Mouse (Mus musculus) neural tube, embryonic 12.5 days (tissue): ENCODE data around the gene Cwc25. TPM values are rescaled to one million over a fixed set of nuclear protein-coding genes. Genes with fewer than 3 reads are reported as not detected.
"Not testable (repeated sequence)": the region's sequence is repeated elsewhere in the genome, so short reads cannot be mapped to it uniquely, and the experiment has no call there.

Experiments used
- ATAC-seq: fragments of 200-750 bp; cut with Nextera tagmentation; 2 replicates; pipeline ENCODE4 v1.8.0; 2017; ENCODE audit warnings: low read depth, mild to moderate bottlenecking, moderate TSS enrichment, moderate library complexity; ENCODE audit not compliant: low FRiP score
- H3K27ac ChIP-seq: fragments of 300-500 bp; sonication (generic); 2 replicates; pipeline ENCODE4 v1.5.1; 2016
- H3K27me3 ChIP-seq: fragments of 300-500 bp; sonication (generic); replicated peaks from 2 replicates; pipeline ENCODE4 v1.6.1; 2016; ENCODE audit warnings: mild to moderate bottlenecking
- H3K36me3 ChIP-seq: fragments of 300-500 bp; sonication (generic); 2 replicates; pipeline ENCODE4 v1.6.1; 2016; ENCODE audit warnings: mild to moderate bottlenecking
- H3K4me1 ChIP-seq: fragments of 300-500 bp; sonication (generic); 2 replicates; pipeline ENCODE4 v1.6.1; 2016
- H3K4me2 ChIP-seq: fragments of 300-500 bp; sonication (generic); replicated peaks from 2 replicates; pipeline ENCODE4 v1.6.1; 2016; ENCODE audit warnings: mild to moderate bottlenecking
- H3K4me3 ChIP-seq: fragments of 300-500 bp; sonication (generic); 2 replicates; pipeline ENCODE4 v1.5.1; 2016
- H3K9ac ChIP-seq: fragments of 300-500 bp; sonication (generic); 2 replicates; pipeline ENCODE4 v1.6.1; 2016; ENCODE audit warnings: mild to moderate bottlenecking
- H3K9me3 ChIP-seq: fragments of 300-500 bp; sonication (generic); 2 replicates; pipeline ENCODE4 v1.6.1; 2016; ENCODE audit warnings: mild to moderate bottlenecking
- WGBS: fragments of 180-500 bp; shearing (Covaris S2); methylation state at CpG from one replicate; pipeline ENCODE4 v1.1.7; 2016; 5-methylcytosine and 5-hydroxymethylcytosine counted together
- polyA plus RNA-seq: library from polyadenylated mRNA; unstranded; fragments of >200 nt; fragmentation: Nextera tagmentation; extraction: Ambion mirVana; gene quantifications from 2 replicates; pipeline ENCODE4 v1.2.1, GENCODE M21; 2016

Gene Cwc25
- polyA plus RNA-seq, 1 experiment from 2014 or later = 23.4 TPM

- Histone ChIP-seq H3K4me3 (no peak overlapping the region), H3K4me1 (no peaks in the 10 kb centered on the region), H3K4me2 (no peak overlapping the region), H3K9ac (no peak overlapping the region), H3K27me3 (no peaks in the 10 kb centered on the region), H3K27ac (no peak overlapping the region), H3K36me3 (peaks cover 75% of the 10 kb centered on the region), H3K9me3 (no peaks in the 10 kb centered on the region)
- no peak for ATAC-seq
- 94% methylated on average over 3 of the region's 3 CpGs for WGBS
These were observed 52.0 kb downstream of the Cwc25 start for GRCm38 (mm10) chr11:97714356-97714755.

GRCm38 (mm10) chr11:97713896-97714295 is 52.5 kb downstream of the Cwc25 start:
- no peak overlapping the region for H3K4me3 ChIP-seq
- no peaks in the 10 kb centered on the region for H3K9me3 ChIP-seq
- peaks cover 75% of the 10 kb centered on the region for H3K36me3 ChIP-seq
- H3K4me2 ChIP-seq = no peak overlapping the region
- no peak overlapping the region for H3K27ac ChIP-seq
- 91% methylated on average over 8 of the region's 8 CpGs for WGBS
- H3K9ac ChIP-seq = no peak overlapping the region
- H3K27me3 ChIP-seq = no peaks in the 10 kb centered on the region
- no peaks in the 10 kb centered on the region for H3K4me1 ChIP-seq
- ATAC-seq = no peak

- WGBS = 94% methylated on average over 15 of the region's 15 CpGs
- no peak for ATAC-seq
- H3K4me1 ChIP-seq = no peaks in the 10 kb centered on the region
- no peak overlapping the region for H3K4me2 ChIP-seq
- H3K27me3 ChIP-seq = no peaks in the 10 kb centered on the region
- no peak overlapping the region for H3K27ac ChIP-seq
- H3K36me3 ChIP-seq = peaks cover 72% of the 10 kb centered on the region
- no peaks in the 10 kb centered on the region for H3K9me3 ChIP-seq
- H3K9ac ChIP-seq = no peak overlapping the region
- no peak overlapping the region for H3K4me3 ChIP-seq
These were observed 54.1 kb downstream of the Cwc25 start for GRCm38 (mm10) chr11:97712286-97712685.

- H3K4me1 ChIP-seq = no peaks in the 10 kb centered on the region
- H3K4me2 ChIP-seq = no peak overlapping the region
- WGBS = 89% methylated on average over 13 of the region's 13 CpGs
- no peaks in the 10 kb centered on the region for H3K9me3 ChIP-seq
- no peaks in the 10 kb centered on the region for H3K27me3 ChIP-seq
- peaks cover 75% of the 10 kb centered on the region for H3K36me3 ChIP-seq
- H3K27ac ChIP-seq = no peak overlapping the region
- no peak for ATAC-seq
- no peak overlapping the region for H3K9ac ChIP-seq
- H3K4me3 ChIP-seq = no peak overlapping the region
These were observed 55.0 kb downstream of the Cwc25 start for GRCm38 (mm10) chr11:97711200-97711900.

GRCm38 (mm10) chr11:97710067-97710466 is 56.3 kb downstream of the Cwc25 start:
- WGBS = 79% methylated on average over 2 of the region's 2 CpGs
- not testable (repeated sequence) for H3K4me3 ChIP-seq, H3K27me3 ChIP-seq, H3K4me1 ChIP-seq, H3K9me3 ChIP-seq, H3K9ac ChIP-seq, H3K27ac ChIP-seq, ATAC-seq, H3K4me2 ChIP-seq
- peaks cover 78% of the 10 kb centered on the region for H3K36me3 ChIP-seq

GRCm38 (mm10) chr11:97703039-97703826 is 63.1 kb downstream of the Cwc25 start, which contains the start of gene Psmb3:
TSS of gene Psmb3 (plus strand) at chr11:97703399.
- H3K27me3 ChIP-seq = no peaks in the 10 kb centered on the region
- H3K9ac ChIP-seq = peak within 1 kb of the TSS; percentile 80
- H3K36me3 ChIP-seq = peaks cover 25% of the 10 kb centered on the region
- peak within 1 kb of the TSS; percentile 83 for H3K4me3 ChIP-seq
- peaks cover 29% of the 10 kb centered on the region for H3K4me1 ChIP-seq
- peak; percentile 74 for ATAC-seq
- WGBS = under 1% methylated on average over 35 of the region's 35 CpGs
- peak within 1 kb of the TSS; percentile 81 for H3K4me2 ChIP-seq
- H3K9me3 ChIP-seq = no peaks in the 10 kb centered on the region
- no peak within 1 kb of the TSS for H3K27ac ChIP-seq

GRCm38 (mm10) chr11:97702393-97702745 is 64.0 kb downstream of the Cwc25 start:
- H3K4me3 ChIP-seq = peak overlapping the region; percentile 83
- H3K27me3 ChIP-seq = no peaks in the 10 kb centered on the region
- WGBS = under 1% methylated on average over 24 of the region's 24 CpGs
- peak overlapping the region; percentile 81 for H3K4me2 ChIP-seq
- H3K36me3 ChIP-seq = peaks cover 19% of the 10 kb centered on the region
- no peak overlapping the region for H3K27ac ChIP-seq
- H3K9ac ChIP-seq = peak overlapping the region; percentile 53
- H3K9me3 ChIP-seq = no peaks in the 10 kb centered on the region
- 0 out of 2 replicates have a peak, but pooled peaks have one; percentile 3 for ATAC-seq
- peaks cover 37% of the 10 kb centered on the region for H3K4me1 ChIP-seq

GRCm38 (mm10) chr11:97701581-97702392 is 64.6 kb downstream of the Cwc25 start:
- peaks cover 43% of the 10 kb centered on the region for H3K4me1 ChIP-seq

GRCm38 (mm10) chr11:97700746-97701580 is 65.4 kb downstream of the Cwc25 start:
- H3K9ac ChIP-seq = peak overlapping the region; percentile 95
- H3K36me3 ChIP-seq = peaks cover 5% of the 10 kb centered on the region
- H3K4me1 ChIP-seq = peaks cover 51% of the 10 kb centered on the region
- peak overlapping the region; percentile 95 for H3K27ac ChIP-seq
- WGBS = 15% methylated on average over 30 of the region's 30 CpGs
- no peaks in the 10 kb centered on the region for H3K9me3 ChIP-seq
- ATAC-seq = no peak
- H3K27me3 ChIP-seq = no peaks in the 10 kb centered on the region
- peak overlapping the region; percentile 88 for H3K4me3 ChIP-seq
- peak overlapping the region; percentile 81 for H3K4me2 ChIP-seq

More at GRCm38 (mm10) chr11:97701581-97702392, 64.6 kb downstream of the Cwc25 start:
- H3K27ac ChIP-seq = no peak overlapping the region
- peak overlapping the region; percentile 88; the same call in 1 of the 2 replicates for H3K4me3 ChIP-seq
- H3K4me2 ChIP-seq = peak overlapping the region; percentile 81
- H3K9me3 ChIP-seq = no peaks in the 10 kb centered on the region
- ATAC-seq = no peak
- H3K9ac ChIP-seq = peak overlapping the region; percentile 95; the same call in 1 of the 2 replicates
- peaks cover 13% of the 10 kb centered on the region for H3K36me3 ChIP-seq
- no peaks in the 10 kb centered on the region for H3K27me3 ChIP-seq
- WGBS = 52% methylated on average over 15 of the region's 15 CpGs

GRCm38 (mm10) chr11:97700003-97700745 is 66.2 kb downstream of the Cwc25 start, which contains the start of gene Pcgf2:
TSS of gene Pcgf2 (minus strand) at chr11:97700497.
- H3K36me3 ChIP-seq = no peaks in the 10 kb centered on the region
- peak; percentile 21; the same call in 1 of the 2 replicates for ATAC-seq
- H3K4me1 ChIP-seq = peaks cover 59% of the 10 kb centered on the region
- H3K9me3 ChIP-seq = no peaks in the 10 kb centered on the region
- peak within 1 kb of the TSS; percentile 95 for H3K27ac ChIP-seq
- WGBS = under 1% methylated on average over 85 of the region's 85 CpGs
- H3K4me2 ChIP-seq = peak within 1 kb of the TSS; percentile 81
- H3K4me3 ChIP-seq = peak within 1 kb of the TSS; percentile 88
- H3K27me3 ChIP-seq = no peaks in the 10 kb centered on the region
- H3K9ac ChIP-seq = peak within 1 kb of the TSS; percentile 95

GRCm38 (mm10) chr11:97699626-97700002 is 66.7 kb downstream of the Cwc25 start:
- Histone ChIP-seq H3K4me1 (peaks cover 60% of the 10 kb centered on the region), H3K4me2 (peak overlapping the region; percentile 81), H3K27ac (peak overlapping the region; percentile 95), H3K27me3 (no peaks in the 10 kb centered on the region), H3K4me3 (peak overlapping the region; percentile 88), H3K9ac (peak overlapping the region; percentile 95), H3K9me3 (no peaks in the 10 kb centered on the region), H3K36me3 (no peaks in the 10 kb centered on the region)
- 1% methylated on average over 6 of the region's 9 CpGs for WGBS
- peak; percentile 27 for ATAC-seq
